Mouse (Mus musculus) E14TG2a.4 (cell line): ENCODE data around the gene Oas1e.

Experiments
- CTCF ChIP-seq: conservative IDR thresholded peaks from 2 replicates; pipeline ENCODE4 v1.5.1; 2014; ENCODE audit warnings: low read length
- NANOG ChIP-seq: IDR thresholded peaks from 2 replicates; pipeline ENCODE4 v1.6.1; 2014; ENCODE audit warnings: borderline replicate concordance, low read length, mixed read lengths
- POU5F1 ChIP-seq: IDR thresholded peaks from 2 replicates; pipeline ENCODE4 v1.6.1; 2014; ENCODE audit warnings: low read length, borderline replicate concordance

DNA sequence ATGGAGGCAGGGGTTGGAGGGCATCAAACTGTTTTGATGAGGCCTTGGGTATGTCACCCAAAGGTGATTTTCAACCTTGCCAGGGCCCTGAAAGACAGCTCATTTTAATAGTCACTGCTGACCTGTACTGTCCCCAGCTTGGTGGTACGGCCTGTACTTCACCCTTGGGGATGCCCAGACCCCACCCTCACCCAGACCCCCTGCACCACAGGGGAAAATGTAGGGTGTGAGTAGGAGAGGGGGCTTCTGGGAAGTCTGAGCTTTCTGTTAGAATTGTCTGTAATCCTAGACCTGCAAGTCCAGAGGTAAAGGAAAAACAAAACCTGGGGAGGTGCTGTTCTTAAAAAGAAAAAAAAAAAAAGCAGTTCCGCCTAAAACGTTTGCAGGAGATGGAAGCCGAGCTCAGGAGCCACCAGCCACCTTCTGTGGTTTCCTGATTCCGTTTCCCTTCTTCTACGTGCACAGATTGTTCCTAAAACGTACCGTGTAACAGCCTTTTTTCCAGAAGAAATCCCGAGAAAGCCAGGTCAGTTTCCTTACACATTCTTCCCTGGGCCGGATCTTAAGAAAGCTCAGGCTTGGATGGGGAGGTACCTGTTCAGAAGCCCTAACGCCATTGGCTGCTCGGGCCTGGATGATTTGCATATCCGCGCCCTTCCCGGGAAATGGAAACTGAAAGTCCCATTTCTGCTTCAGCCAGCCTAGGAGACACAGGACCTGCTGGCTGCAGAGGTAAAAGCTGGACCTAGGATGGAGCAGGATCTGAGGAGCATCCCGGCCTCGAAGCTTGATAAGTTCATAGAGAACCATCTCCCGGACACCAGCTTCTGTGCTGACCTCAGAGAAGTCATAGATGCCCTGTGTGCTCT lies 16.9 kb upstream of the Oas1e start, which contains the start of gene Oas1c:
- no peak for TF ChIP-seq CTCF
- TF ChIP-seq NANOG, result no peak
- TF ChIP-seq POU5F1, result no peak
